Mouse (Mus musculus) heart, embryonic 11.5 days (tissue): Measurements from ENCODE around the gene Thap4. TPM values are rescaled to one million over a fixed set of nuclear protein-coding genes. Genes with fewer than 3 reads are reported as not detected.
"Not testable (repeated sequence)": the region's sequence is repeated elsewhere in the genome, so short reads cannot be mapped to it uniquely, and the experiment has no call there.

Experiments used
- ATAC-seq: fragments of 200-750 bp; cut with Nextera tagmentation; replicated peaks from 2 replicates; pipeline ENCODE4 v1.8.0; 2017; ENCODE audit warnings: moderate library complexity; ENCODE audit not compliant: insufficient number of reproducible peaks, low FRiP score, low TSS enrichment
- H3K27ac ChIP-seq: fragments of 300-500 bp; sonication (generic); 2 replicates; pipeline ENCODE4 v1.5.1; 2014; ENCODE audit warnings: mild to moderate bottlenecking, low read depth, low read length
- H3K27me3 ChIP-seq: fragments of 300-500 bp; sonication (generic); 2 replicates; pipeline ENCODE4 v1.6.1; 2014; ENCODE audit warnings: mild to moderate bottlenecking, low read length, mixed read lengths; ENCODE audit not compliant: control insufficient read depth, insufficient read depth
- H3K36me3 ChIP-seq: fragments of 300-500 bp; sonication (generic); 2 replicates; pipeline ENCODE4 v1.6.1; 2014; ENCODE audit warnings: mild to moderate bottlenecking, low read length, moderate library complexity, mixed read lengths; ENCODE audit not compliant: control insufficient read depth, insufficient read depth
- H3K4me1 ChIP-seq: fragments of 300-500 bp; sonication (generic); 2 replicates; pipeline ENCODE4 v1.6.1; 2014; ENCODE audit warnings: low read length; ENCODE audit not compliant: control insufficient read depth, insufficient read depth
- H3K4me2 ChIP-seq: fragments of 300-500 bp; sonication (generic); 2 replicates; pipeline ENCODE4 v1.6.1; 2014; ENCODE audit warnings: mild to moderate bottlenecking, moderate library complexity
- H3K4me3 ChIP-seq: fragments of 300-500 bp; sonication (generic); 2 replicates; pipeline ENCODE4 v1.5.1; 2014; ENCODE audit warnings: low read depth, low read length
- H3K9ac ChIP-seq: fragments of 300-500 bp; sonication (generic); 2 replicates; pipeline ENCODE4 v1.6.1; 2014; ENCODE audit warnings: mild to moderate bottlenecking, low read depth, low read length, moderate library complexity
- H3K9me3 ChIP-seq: fragments of 300-500 bp; sonication (generic); replicated peaks from 2 replicates; pipeline ENCODE4 v1.6.1; 2016; ENCODE audit warnings: low read length; ENCODE audit not compliant: control insufficient read depth
- WGBS: fragments of 180-500 bp; shearing (Covaris S2); extraction: QIAGEN DNeasy Blood & Tissue Kit; methylation state at CpG from one replicate; pipeline ENCODE4 v1.1.7; 2014; ENCODE audit not compliant: insufficient replicate concordance; 5-methylcytosine and 5-hydroxymethylcytosine counted together
- polyA plus RNA-seq: library from polyadenylated mRNA; unstranded; fragments of >200 nt; fragmentation: Nextera tagmentation; extraction: Ambion mirVana; gene quantifications from 2 replicates; pipeline ENCODE4 v1.2.1, GENCODE M21; 2014

Gene Thap4
- polyA plus RNA-seq, 1 experiment from 2014 or later = 49.5 TPM

- no peaks in the 10 kb centered on the region for H3K27me3 ChIP-seq
- no peaks in the 10 kb centered on the region for H3K9me3 ChIP-seq
- H3K36me3 ChIP-seq = peaks cover 49% of the 10 kb centered on the region
- no peak for ATAC-seq
- 89% methylated on average over 2 of the region's 2 CpGs for WGBS
- no peak overlapping the region for H3K4me2 ChIP-seq
- no peak overlapping the region for H3K27ac ChIP-seq
- no peak overlapping the region for H3K4me3 ChIP-seq
- no peaks in the 10 kb centered on the region for H3K4me1 ChIP-seq
- H3K9ac ChIP-seq = no peak overlapping the region
Observed at GRCm38 (mm10) chr1:93786912-93787311, 32.2 kb upstream of the Thap4 start.

- no peak for ATAC-seq
- no peaks in the 10 kb centered on the region for H3K4me1 ChIP-seq
- H3K27me3 ChIP-seq = no peaks in the 10 kb centered on the region
- no peak overlapping the region for H3K4me2 ChIP-seq
- no peaks in the 10 kb centered on the region for H3K9me3 ChIP-seq
- H3K4me3 ChIP-seq = no peak overlapping the region
- H3K36me3 ChIP-seq = peaks cover 42% of the 10 kb centered on the region
- H3K9ac ChIP-seq = no peak overlapping the region
- no peak overlapping the region for H3K27ac ChIP-seq
- 87% methylated on average over 5 of the region's 5 CpGs for WGBS
Observed at GRCm38 (mm10) chr1:93776686-93777085, 22.0 kb upstream of the Thap4 start.

GRCm38 (mm10) chr1:93769901-93770300, 15.2 kb upstream of the Thap4 start:
- Histone ChIP-seq H3K27ac (no peak overlapping the region), H3K9me3 (no peaks in the 10 kb centered on the region), H3K27me3 (no peaks in the 10 kb centered on the region), H3K4me3 (no peak overlapping the region), H3K9ac (no peak overlapping the region), H3K4me1 (no peaks in the 10 kb centered on the region), H3K36me3 (peaks cover 14% of the 10 kb centered on the region), H3K4me2 (no peak overlapping the region)
- no peak for ATAC-seq
- 87% methylated on average over 3 of the region's 3 CpGs for WGBS

- no peaks in the 10 kb centered on the region for H3K27me3 ChIP-seq
- H3K27ac ChIP-seq = no peak overlapping the region
- no peaks in the 10 kb centered on the region for H3K9me3 ChIP-seq
- H3K4me2 ChIP-seq = no peak overlapping the region
- no peaks in the 10 kb centered on the region for H3K36me3 ChIP-seq
- H3K9ac ChIP-seq = no peak overlapping the region
- 90% methylated on average over 6 of the region's 6 CpGs for WGBS
- no peaks in the 10 kb centered on the region for H3K4me1 ChIP-seq
- no peak for ATAC-seq
- no peak overlapping the region for H3K4me3 ChIP-seq
Observed at GRCm38 (mm10) chr1:93767600-93767999, 12.9 kb upstream of the Thap4 start.

- no peak overlapping the region for H3K27ac ChIP-seq
- H3K4me3 ChIP-seq = no peak overlapping the region
- no peaks in the 10 kb centered on the region for H3K4me1 ChIP-seq
- H3K36me3 ChIP-seq = no peaks in the 10 kb centered on the region
- no peak overlapping the region for H3K9ac ChIP-seq
- no peaks in the 10 kb centered on the region for H3K27me3 ChIP-seq
- no peak for ATAC-seq
- H3K4me2 ChIP-seq = no peak overlapping the region
- WGBS = 90% methylated on average over 9 of the region's 9 CpGs
- H3K9me3 ChIP-seq = no peaks in the 10 kb centered on the region
Observed at GRCm38 (mm10) chr1:93764871-93765591, 10.4 kb upstream of the Thap4 start.

- ATAC-seq, H3K4me3 ChIP-seq, H3K27ac ChIP-seq, H3K4me2 ChIP-seq, H3K27me3 ChIP-seq, H3K4me1 ChIP-seq, H3K9me3 ChIP-seq, H3K9ac ChIP-seq, H3K36me3 ChIP-seq: not testable (repeated sequence)
- 82% methylated on average over 3 of the region's 3 CpGs for WGBS
Observed at GRCm38 (mm10) chr1:93763531-93763930, 8.9 kb upstream of the Thap4 start.

GRCm38 (mm10) chr1:93760076-93760475, 5.4 kb upstream of the Thap4 start:
- WGBS = 90% methylated on average over 1 of the region's 1 CpGs
- no peaks in the 10 kb centered on the region for H3K36me3 ChIP-seq
- ATAC-seq = no peak
- H3K9me3 ChIP-seq = no peaks in the 10 kb centered on the region
- H3K4me3 ChIP-seq = no peak overlapping the region
- H3K27ac ChIP-seq = no peak overlapping the region
- no peaks in the 10 kb centered on the region for H3K27me3 ChIP-seq
- peaks cover 3% of the 10 kb centered on the region; the same call in 1 of the 2 replicates for H3K4me1 ChIP-seq
- H3K9ac ChIP-seq = no peak overlapping the region
- no peak overlapping the region for H3K4me2 ChIP-seq

- no peak for ATAC-seq
- no peaks in the 10 kb centered on the region for H3K9me3 ChIP-seq
- H3K27me3 ChIP-seq = no peaks in the 10 kb centered on the region
- H3K36me3 ChIP-seq = no peaks in the 10 kb centered on the region
- H3K4me3 ChIP-seq = peak overlapping the region; percentile 78
- peaks cover 7% of the 10 kb centered on the region for H3K4me1 ChIP-seq
- peak overlapping the region; percentile 77; the same call in 1 of the 2 replicates for H3K4me2 ChIP-seq
- H3K27ac ChIP-seq = no peak overlapping the region
- H3K9ac ChIP-seq = no peak overlapping the region
Observed at GRCm38 (mm10) chr1:93756154-93756553, 1.5 kb upstream of the Thap4 start.

GRCm38 (mm10) chr1:93755618-93756017, 954 bp upstream of the Thap4 start:
- H3K9me3 ChIP-seq = no peaks in the 10 kb centered on the region
- peaks cover 7% of the 10 kb centered on the region for H3K4me1 ChIP-seq
- H3K4me3 ChIP-seq = peak overlapping the region; percentile 78
- ATAC-seq = no peak
- peak overlapping the region; percentile 77 for H3K4me2 ChIP-seq
- H3K9ac ChIP-seq = peak overlapping the region; percentile 88
- H3K27me3 ChIP-seq = no peaks in the 10 kb centered on the region
- 30% methylated on average over 7 of the region's 7 CpGs for WGBS
- H3K27ac ChIP-seq = no peak overlapping the region
- no peaks in the 10 kb centered on the region for H3K36me3 ChIP-seq
